Mouse (Mus musculus): ENCODE data around the gene Gars. TPM values are rescaled to one million over a fixed set of nuclear protein-coding genes. Genes with fewer than 3 reads are reported as not detected.

Gene Gars
- polyA plus RNA-seq, 1 experiment from 2014 or later: 191 TPM

DNA sequence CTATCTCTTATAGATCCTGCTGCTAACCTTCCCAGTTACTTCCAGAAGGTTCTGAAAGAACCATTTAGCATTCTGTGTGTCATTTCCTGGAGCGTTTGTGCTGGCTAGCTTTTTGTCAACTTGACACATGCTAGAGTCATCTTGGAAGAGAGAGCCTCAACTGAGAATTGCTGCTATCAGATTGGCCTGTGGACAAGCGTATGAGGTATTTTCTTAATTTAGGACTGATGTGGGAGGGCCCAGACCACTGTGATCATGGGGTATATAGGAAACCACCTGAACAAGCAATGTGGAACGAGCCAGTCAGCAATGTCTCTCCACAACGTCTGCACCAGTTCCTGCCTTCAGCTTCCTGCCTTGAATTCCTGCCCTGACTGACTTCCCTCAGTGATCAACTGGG, 34.2 kb upstream of the Gars start:
- no peaks in the 10 kb centered on the region for H3K36me3 ChIP-seq (ENCODE audit: control insufficient read depth, insufficient read depth, low read length)
- H3K27ac ChIP-seq (ENCODE audit: low read depth, low read length): no peak overlapping the region
- H3K9me3 ChIP-seq (ENCODE audit: control insufficient read depth, low read length): no peaks in the 10 kb centered on the region
- no peak overlapping the region for H3K4me3 ChIP-seq (ENCODE audit: low read depth, low read length)
- WGBS: 82% methylated on average over 4 of the region's 4 CpGs
- no peaks in the 10 kb centered on the region for H3K4me1 ChIP-seq (ENCODE audit: control insufficient read depth, insufficient read depth, low read length)
- ATAC-seq (ENCODE audit: low read depth): no peak
- no peak overlapping the region for H3K9ac ChIP-seq (replicated peaks; ENCODE audit: low read depth, low read length)
- H3K27me3 ChIP-seq (ENCODE audit: control insufficient read depth, insufficient read depth, low read length): no peaks in the 10 kb centered on the region
- no peak overlapping the region for H3K4me2 ChIP-seq (ENCODE audit: low read depth, low read length)

GRCm38 (mm10) chr6:55008401-55008800, 29.4 kb upstream of the Gars start:
- H3K9me3 ChIP-seq (ENCODE audit: control insufficient read depth, low read length): no peaks in the 10 kb centered on the region
- H3K27ac ChIP-seq (ENCODE audit: low read depth, low read length): no peak overlapping the region
- no peak for ATAC-seq (ENCODE audit: low read depth)
- no peak overlapping the region for H3K4me3 ChIP-seq (ENCODE audit: low read depth, low read length)
- no peak overlapping the region for H3K9ac ChIP-seq (replicated peaks; ENCODE audit: low read depth, low read length)
- H3K36me3 ChIP-seq (ENCODE audit: control insufficient read depth, insufficient read depth, low read length): no peaks in the 10 kb centered on the region
- WGBS: 86% methylated on average over 8 of the region's 8 CpGs
- no peaks in the 10 kb centered on the region for H3K27me3 ChIP-seq (ENCODE audit: control insufficient read depth, insufficient read depth, low read length)
- no peak overlapping the region for H3K4me2 ChIP-seq (ENCODE audit: low read depth, low read length)
- no peaks in the 10 kb centered on the region for H3K4me1 ChIP-seq (ENCODE audit: control insufficient read depth, insufficient read depth, low read length)

DNA sequence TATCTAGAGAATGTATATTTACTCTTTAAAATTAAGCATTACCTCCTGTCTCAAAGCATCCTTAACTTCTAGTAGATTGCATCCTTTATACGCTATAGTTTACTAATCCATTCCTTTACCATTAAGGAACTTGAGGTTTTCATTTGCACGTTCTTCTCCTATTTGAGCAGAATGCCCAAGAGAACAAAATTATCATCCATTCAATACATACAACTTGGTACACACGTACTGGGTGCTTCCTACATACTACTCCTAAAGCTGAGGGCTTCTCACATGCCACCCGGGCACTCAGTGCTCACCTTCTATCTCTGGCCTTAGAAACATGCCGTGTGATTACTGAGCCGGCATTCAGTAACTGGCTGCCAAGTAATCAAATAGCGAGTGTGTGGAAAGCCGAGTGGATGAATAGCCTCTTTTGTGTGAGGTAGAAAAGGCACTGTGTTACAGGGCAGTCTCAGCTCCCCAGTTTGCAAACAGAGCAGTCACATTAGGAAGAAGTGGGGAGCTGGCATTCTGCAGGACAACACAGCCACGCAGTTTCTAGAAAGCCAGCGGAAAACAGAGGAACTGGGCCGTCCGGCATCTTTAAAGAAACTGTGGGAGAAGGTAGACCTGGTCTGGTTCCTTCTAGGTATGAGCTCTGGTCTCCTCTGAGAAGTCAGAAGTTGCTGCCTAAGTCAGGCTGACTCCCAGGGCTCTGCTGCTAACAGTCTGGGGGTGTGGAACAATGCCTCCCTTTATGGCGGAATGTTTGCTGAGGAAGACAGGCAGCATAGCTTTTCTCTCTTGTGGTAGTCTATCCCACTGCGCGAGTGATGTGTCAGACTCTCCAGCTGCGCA, 28.2 kb upstream of the Gars start:
- H3K4me2 ChIP-seq (ENCODE audit: low read depth, low read length): peak overlapping the region; percentile 39
- H3K27ac ChIP-seq (ENCODE audit: low read depth, low read length): peak overlapping the region; percentile 73; the same call in 1 of the 2 replicates
- WGBS: 13% methylated on average over 16 of the region's 16 CpGs
- H3K9ac ChIP-seq (replicated peaks; ENCODE audit: low read depth, low read length): no peak overlapping the region
- no peaks in the 10 kb centered on the region for H3K36me3 ChIP-seq (ENCODE audit: control insufficient read depth, insufficient read depth, low read length)
- H3K9me3 ChIP-seq (ENCODE audit: control insufficient read depth, low read length): no peaks in the 10 kb centered on the region
- peak overlapping the region; percentile 18; the same call in 1 of the 2 replicates for H3K4me3 ChIP-seq (ENCODE audit: low read depth, low read length)
- peak; percentile 88 for ATAC-seq (ENCODE audit: low read depth)
- no peaks in the 10 kb centered on the region for H3K4me1 ChIP-seq (ENCODE audit: control insufficient read depth, insufficient read depth, low read length)
- no peaks in the 10 kb centered on the region for H3K27me3 ChIP-seq (ENCODE audit: control insufficient read depth, insufficient read depth, low read length)

DNA sequence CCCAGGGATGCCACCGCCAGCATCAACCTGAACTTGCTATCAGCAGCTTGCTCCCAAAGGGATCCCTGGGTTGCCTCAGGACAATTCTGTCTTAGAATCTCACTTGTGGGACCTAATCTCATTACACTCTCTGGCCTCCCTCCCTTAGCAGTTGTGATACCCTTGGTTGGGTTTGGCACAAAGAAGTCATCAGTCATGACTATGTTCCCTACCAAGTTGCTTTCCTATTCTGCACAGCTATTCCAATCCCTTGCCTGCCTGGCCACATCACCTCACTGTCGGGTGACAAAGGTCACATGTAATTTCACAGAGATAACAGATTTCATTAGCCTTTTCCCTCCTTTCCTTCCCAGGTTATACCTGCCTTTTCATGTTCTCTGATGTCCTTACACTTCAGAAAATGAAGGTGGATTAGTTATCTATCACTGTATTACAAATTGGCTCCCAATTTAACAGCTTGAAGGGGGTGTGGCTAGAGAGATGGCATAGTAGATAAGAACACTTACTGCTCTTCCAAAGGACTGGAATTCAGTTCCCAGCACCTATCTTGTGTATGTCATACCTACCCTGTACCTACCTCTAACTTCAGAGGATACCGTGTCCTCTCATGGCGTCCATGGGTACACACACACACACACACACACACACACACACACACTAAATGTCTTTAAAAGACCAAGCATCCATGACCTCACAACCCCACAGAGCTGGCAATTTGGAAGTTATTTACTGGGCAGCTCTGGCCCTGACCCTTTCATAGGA, 27.3 kb upstream of the Gars start:
- H3K4me1 ChIP-seq (ENCODE audit: control insufficient read depth, insufficient read depth, low read length): no peaks in the 10 kb centered on the region
- peak overlapping the region; percentile 34; the same call in 1 of the 2 replicates for H3K27ac ChIP-seq (ENCODE audit: low read depth, low read length)
- H3K9me3 ChIP-seq (ENCODE audit: control insufficient read depth, low read length): no peaks in the 10 kb centered on the region
- H3K4me3 ChIP-seq (ENCODE audit: low read depth, low read length): no peak overlapping the region
- peak overlapping the region; percentile 39; the same call in 1 of the 2 replicates for H3K4me2 ChIP-seq (ENCODE audit: low read depth, low read length)
- 55% methylated on average over 4 of the region's 4 CpGs for WGBS
- ATAC-seq (ENCODE audit: low read depth): peak; percentile 36; the same call in 1 of the 2 replicates
- H3K36me3 ChIP-seq (ENCODE audit: control insufficient read depth, insufficient read depth, low read length): no peaks in the 10 kb centered on the region
- H3K27me3 ChIP-seq (ENCODE audit: control insufficient read depth, insufficient read depth, low read length): no peaks in the 10 kb centered on the region
- no peak overlapping the region for H3K9ac ChIP-seq (replicated peaks; ENCODE audit: low read depth, low read length)

DNA sequence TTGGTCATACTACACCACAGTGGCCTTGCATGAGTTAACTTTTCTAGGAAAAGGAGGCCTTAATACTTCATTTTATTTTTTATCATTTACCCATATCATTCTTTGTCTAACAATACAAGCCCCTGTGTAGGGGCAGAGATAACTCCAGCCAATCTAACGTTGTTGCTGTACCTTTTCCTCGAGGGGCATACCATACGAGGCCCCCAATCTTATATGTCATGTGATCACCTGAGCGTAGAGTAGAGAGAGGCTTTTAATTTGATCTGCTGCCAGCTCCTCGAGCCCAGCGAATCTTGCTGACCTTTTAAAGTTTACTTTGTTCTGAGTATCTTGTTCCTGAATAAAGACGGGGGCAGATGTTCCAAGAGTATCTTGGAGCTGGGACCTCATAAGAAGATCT, 25.3 kb upstream of the Gars start:
- Histone ChIP-seq H3K36me3 (ENCODE audit: control insufficient read depth, insufficient read depth, low read length) (no peaks in the 10 kb centered on the region), H3K4me1 (ENCODE audit: control insufficient read depth, insufficient read depth, low read length) (no peaks in the 10 kb centered on the region), H3K9ac (replicated peaks; ENCODE audit: low read depth, low read length) (no peak overlapping the region), H3K27me3 (ENCODE audit: control insufficient read depth, insufficient read depth, low read length) (no peaks in the 10 kb centered on the region), H3K4me3 (ENCODE audit: low read depth, low read length) (no peak overlapping the region), H3K27ac (ENCODE audit: low read depth, low read length) (no peak overlapping the region), H3K4me2 (ENCODE audit: low read depth, low read length) (no peak overlapping the region), H3K9me3 (ENCODE audit: control insufficient read depth, low read length) (no peaks in the 10 kb centered on the region)
- 84% methylated on average over 7 of the region's 7 CpGs for WGBS
- no peak for ATAC-seq (ENCODE audit: low read depth)

GRCm38 (mm10) chr6:55014184-55014583, 23.6 kb upstream of the Gars start:
- no peak overlapping the region for H3K27ac ChIP-seq (ENCODE audit: low read depth, low read length)
- no peaks in the 10 kb centered on the region for H3K4me1 ChIP-seq (ENCODE audit: control insufficient read depth, insufficient read depth, low read length)
- no peaks in the 10 kb centered on the region for H3K9me3 ChIP-seq (ENCODE audit: control insufficient read depth, low read length)
- no peak overlapping the region for H3K9ac ChIP-seq (replicated peaks; ENCODE audit: low read depth, low read length)
- H3K4me2 ChIP-seq (ENCODE audit: low read depth, low read length): no peak overlapping the region
- no peak for ATAC-seq (ENCODE audit: low read depth)
- H3K27me3 ChIP-seq (ENCODE audit: control insufficient read depth, insufficient read depth, low read length): no peaks in the 10 kb centered on the region
- H3K4me3 ChIP-seq (ENCODE audit: low read depth, low read length): no peak overlapping the region
- WGBS: 94% methylated on average over 3 of the region's 3 CpGs
- no peaks in the 10 kb centered on the region for H3K36me3 ChIP-seq (ENCODE audit: control insufficient read depth, insufficient read depth, low read length)

DNA sequence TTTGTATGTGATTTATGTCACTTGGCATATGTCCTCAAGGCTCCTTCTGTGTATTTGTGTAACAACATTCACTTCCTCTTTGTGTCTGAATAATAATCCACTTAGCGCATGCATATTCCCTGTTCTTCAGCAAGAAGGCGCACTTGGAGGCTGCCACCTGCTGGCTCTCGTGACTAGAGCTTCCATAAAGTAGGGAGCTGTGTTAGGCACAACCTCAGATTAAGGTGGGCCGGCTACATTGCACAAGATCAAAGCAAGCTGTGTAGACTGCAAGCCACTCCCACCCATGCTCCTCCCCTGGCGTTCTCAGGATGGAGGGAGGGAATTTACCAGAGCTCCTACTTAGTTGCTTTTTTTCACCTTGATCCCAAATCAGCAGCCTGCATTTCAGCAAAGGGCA, 21.6 kb upstream of the Gars start:
- no peaks in the 10 kb centered on the region for H3K4me1 ChIP-seq (ENCODE audit: control insufficient read depth, insufficient read depth, low read length)
- no peak overlapping the region for H3K9ac ChIP-seq (replicated peaks; ENCODE audit: low read depth, low read length)
- no peak overlapping the region for H3K4me3 ChIP-seq (ENCODE audit: low read depth, low read length)
- H3K27ac ChIP-seq (ENCODE audit: low read depth, low read length): no peak overlapping the region
- WGBS: 21% methylated on average over 5 of the region's 5 CpGs
- peak; percentile 70; the same call in 1 of the 2 replicates for ATAC-seq (ENCODE audit: low read depth)
- H3K4me2 ChIP-seq (ENCODE audit: low read depth, low read length): no peak overlapping the region
- no peaks in the 10 kb centered on the region for H3K9me3 ChIP-seq (ENCODE audit: control insufficient read depth, low read length)
- no peaks in the 10 kb centered on the region for H3K27me3 ChIP-seq (ENCODE audit: control insufficient read depth, insufficient read depth, low read length)
- H3K36me3 ChIP-seq (ENCODE audit: control insufficient read depth, insufficient read depth, low read length): no peaks in the 10 kb centered on the region

DNA sequence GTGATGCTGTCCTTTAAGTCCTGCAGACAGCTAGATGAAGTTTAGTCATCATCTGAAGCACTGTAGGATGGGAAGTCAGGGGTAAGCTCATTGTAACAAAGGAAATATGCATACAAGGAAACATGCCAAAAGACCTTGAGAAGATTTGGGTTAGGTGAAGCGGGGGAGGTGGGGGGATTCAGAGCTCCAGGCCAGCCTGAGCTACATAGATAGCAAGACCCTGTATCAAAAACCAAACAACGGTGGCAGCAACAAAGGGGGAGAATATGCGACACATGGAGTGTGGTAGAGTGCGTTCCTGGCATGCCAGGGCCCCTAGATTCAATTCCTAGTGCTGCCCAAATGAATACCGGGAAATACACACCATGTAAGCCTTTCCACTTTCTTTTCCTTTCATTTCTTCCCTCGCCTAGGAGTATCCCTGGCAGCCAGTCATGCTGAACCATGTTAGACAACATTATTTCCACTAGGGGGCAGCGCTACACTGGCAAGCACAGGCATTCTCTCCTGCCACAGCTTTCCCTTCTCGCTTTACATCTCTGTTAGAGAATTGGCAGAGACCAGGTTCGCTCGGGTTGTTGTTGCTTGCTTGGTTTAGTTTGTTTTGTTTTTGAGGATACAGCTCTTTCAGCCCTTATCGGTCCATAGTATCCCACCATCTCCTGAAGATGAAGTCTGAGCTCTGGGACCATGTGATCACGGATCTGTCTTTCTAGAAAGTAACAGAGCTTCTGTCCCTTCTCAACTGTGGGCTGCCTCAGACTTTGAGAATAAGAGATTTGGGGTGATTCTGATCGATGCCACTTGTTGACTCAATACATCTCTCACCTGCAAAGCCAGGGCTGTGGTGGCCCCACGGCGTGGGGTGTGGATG, 20.9 kb upstream of the Gars start:
- H3K9me3 ChIP-seq (ENCODE audit: control insufficient read depth, low read length): no peaks in the 10 kb centered on the region
- H3K27me3 ChIP-seq (ENCODE audit: control insufficient read depth, insufficient read depth, low read length): no peaks in the 10 kb centered on the region
- no peak overlapping the region for H3K9ac ChIP-seq (replicated peaks; ENCODE audit: low read depth, low read length)
- 28% methylated on average over 15 of the region's 15 CpGs for WGBS
- peak; percentile 85 for ATAC-seq (ENCODE audit: low read depth)
- no peaks in the 10 kb centered on the region for H3K36me3 ChIP-seq (ENCODE audit: control insufficient read depth, insufficient read depth, low read length)
- no peak overlapping the region for H3K27ac ChIP-seq (ENCODE audit: low read depth, low read length)
- H3K4me2 ChIP-seq (ENCODE audit: low read depth, low read length): no peak overlapping the region
- no peaks in the 10 kb centered on the region for H3K4me1 ChIP-seq (ENCODE audit: control insufficient read depth, insufficient read depth, low read length)
- no peak overlapping the region for H3K4me3 ChIP-seq (ENCODE audit: low read depth, low read length)
